Mouse (Mus musculus) right cerebral cortex, postnatal 14 days (tissue): ENCODE data around the gene Dcst2.

Source experiments
- DNase-seq: peaks from one replicate; pipeline ENCODE4 v3.0.0; 2022

Gene Dcst2

GRCm38 (mm10) chr3:89390111-89390515 is 28.3 kb downstream of the Dcst2 start:
- DNase-seq: no peak

GRCm38 (mm10) chr3:89390699-89391662 is 29.2 kb downstream of the Dcst2 start:
- DNase-seq: no peak

GRCm38 (mm10) chr3:89391663-89392511 is 30.1 kb downstream of the Dcst2 start:
- DNase-seq: no peak

- no peak for DNase-seq
Observed at GRCm38 (mm10) chr3:89392871-89393311, 31.1 kb downstream of the Dcst2 start.

GRCm38 (mm10) chr3:89393605-89394004 is 31.8 kb downstream of the Dcst2 start:
- DNase-seq: peak; percentile 95

GRCm38 (mm10) chr3:89394006-89394893 is 32.5 kb downstream of the Dcst2 start, which contains the start of gene Zbtb7b:
Gene Zbtb7b (minus strand): TSS chr3:89394776.
- DNase-seq: peak; percentile 60

- peak; percentile 63 for DNase-seq
Observed at GRCm38 (mm10) chr3:89394894-89395256, 33.1 kb downstream of the Dcst2 start.

- DNase-seq: no peak
Observed at GRCm38 (mm10) chr3:89395419-89395805, 33.6 kb downstream of the Dcst2 start.

- peak; percentile 54 for DNase-seq
Observed at GRCm38 (mm10) chr3:89395806-89396653, 34.3 kb downstream of the Dcst2 start.

GRCm38 (mm10) chr3:89396654-89397005 is 34.9 kb downstream of the Dcst2 start:
- no peak for DNase-seq

GRCm38 (mm10) chr3:89401329-89401728 is 39.6 kb downstream of the Dcst2 start:
- no peak for DNase-seq

GRCm38 (mm10) chr3:89402693-89403092 is 40.9 kb downstream of the Dcst2 start, which contains the start of gene Lenep:
Gene Lenep (minus strand): TSS chr3:89402793.
- no peak for DNase-seq

- DNase-seq: no peak
Observed at GRCm38 (mm10) chr3:89406887-89407286, 45.1 kb downstream of the Dcst2 start.

- DNase-seq: no peak
Observed at GRCm38 (mm10) chr3:89408448-89408847, 46.7 kb downstream of the Dcst2 start.

- DNase-seq: no peak
Observed at GRCm38 (mm10) chr3:89409701-89410100, 47.9 kb downstream of the Dcst2 start.

GRCm38 (mm10) chr3:89410864-89411263 is 49.1 kb downstream of the Dcst2 start:
- no peak for DNase-seq

GRCm38 (mm10) chr3:89411490-89412393 is 50.0 kb downstream of the Dcst2 start, which contains the start of gene Flad1:
Gene Flad1 (minus strand): TSS chr3:89411870.
- peak; percentile 95 for DNase-seq

GRCm38 (mm10) chr3:89416158-89416557 is 54.4 kb downstream of the Dcst2 start:
- DNase-seq: no peak

- no peak for DNase-seq
Observed at GRCm38 (mm10) chr3:89417131-89417530, 55.4 kb downstream of the Dcst2 start.

- DNase-seq: no peak
Observed at GRCm38 (mm10) chr3:89417840-89418169, 56.0 kb downstream of the Dcst2 start.
